Mouse (Mus musculus) lung, adult 2 months (tissue): ENCODE measurements around the gene Nfya.

Experiments
- CTCF ChIP-seq: fragments of 200-500 bp; IDR thresholded peaks from 2 replicates; pipeline ENCODE4 v1.5.1; 2011; ENCODE audit warnings: mild to moderate bottlenecking, low read length, control low read depth; ENCODE audit not compliant: insufficient read depth
- POLR2A ChIP-seq: fragments of 200-500 bp; IDR thresholded peaks from 2 replicates; pipeline ENCODE4 v1.6.1; 2011; ENCODE audit warnings: low read depth, mild to moderate bottlenecking, control low read depth, low read length, borderline replicate concordance; ENCODE audit errors: extremely low read depth

DNA sequence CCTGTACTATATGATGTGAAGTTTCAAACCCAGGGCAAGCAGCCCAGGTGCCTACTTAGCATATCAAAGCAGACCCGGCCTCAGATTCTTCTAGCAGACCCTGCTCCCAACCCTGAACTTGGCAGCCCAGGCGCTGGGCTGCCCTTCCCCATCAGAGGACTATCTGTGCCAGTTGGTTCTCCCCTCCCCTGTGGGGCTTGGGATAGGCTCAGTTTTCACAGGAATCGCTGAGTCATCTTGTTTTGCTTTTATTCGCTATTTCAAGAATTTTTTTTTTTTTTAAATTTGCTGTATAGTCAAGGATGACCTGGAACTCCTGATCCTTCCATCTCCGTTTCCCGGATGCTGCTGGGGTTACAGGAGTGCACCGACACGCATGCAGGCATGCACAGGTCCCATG lies 38.0 kb upstream of the Nfya start:
- TF ChIP-seq POLR2A (no peak), CTCF (no peak)
